Mouse (Mus musculus) right cerebral cortex, postnatal 25 days (tissue): ENCODE results near the gene AL607142.1.

Source experiments
- DNase-seq: peaks from one replicate; pipeline ENCODE4 v3.0.0; 2022

The AL607142.1 gene

GRCm38 (mm10) chr4:120058157-120058556 is 6.6 kb upstream of the AL607142.1 start:
- DNase-seq: no peak

GRCm38 (mm10) chr4:120058794-120059193 is 6.0 kb upstream of the AL607142.1 start:
- no peak for DNase-seq

GRCm38 (mm10) chr4:120061727-120062126 is 3.1 kb upstream of the AL607142.1 start:
- no peak for DNase-seq

GRCm38 (mm10) chr4:120062198-120062597 is 2.6 kb upstream of the AL607142.1 start:
- DNase-seq: no peak

DNA sequence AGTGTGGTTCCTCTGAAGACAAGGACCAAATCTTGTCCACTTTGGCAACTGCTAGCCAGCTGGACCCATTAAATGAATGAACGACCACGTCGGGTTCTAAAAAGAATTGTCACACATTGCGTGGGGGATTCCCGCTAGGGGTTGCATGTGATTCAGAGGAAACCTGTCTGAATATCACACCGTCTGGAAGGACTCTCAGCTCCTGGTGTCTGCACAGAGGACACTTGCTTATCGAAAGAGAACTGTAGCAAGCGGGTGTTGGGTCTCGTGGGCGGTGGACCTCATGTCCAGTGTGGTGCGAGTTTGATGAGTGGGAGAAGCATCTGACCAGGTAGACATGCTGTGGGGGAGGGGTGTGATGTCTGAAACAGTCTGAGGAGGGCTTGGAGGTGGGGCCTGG is 2.0 kb upstream of the AL607142.1 start:
- no peak for DNase-seq

DNA sequence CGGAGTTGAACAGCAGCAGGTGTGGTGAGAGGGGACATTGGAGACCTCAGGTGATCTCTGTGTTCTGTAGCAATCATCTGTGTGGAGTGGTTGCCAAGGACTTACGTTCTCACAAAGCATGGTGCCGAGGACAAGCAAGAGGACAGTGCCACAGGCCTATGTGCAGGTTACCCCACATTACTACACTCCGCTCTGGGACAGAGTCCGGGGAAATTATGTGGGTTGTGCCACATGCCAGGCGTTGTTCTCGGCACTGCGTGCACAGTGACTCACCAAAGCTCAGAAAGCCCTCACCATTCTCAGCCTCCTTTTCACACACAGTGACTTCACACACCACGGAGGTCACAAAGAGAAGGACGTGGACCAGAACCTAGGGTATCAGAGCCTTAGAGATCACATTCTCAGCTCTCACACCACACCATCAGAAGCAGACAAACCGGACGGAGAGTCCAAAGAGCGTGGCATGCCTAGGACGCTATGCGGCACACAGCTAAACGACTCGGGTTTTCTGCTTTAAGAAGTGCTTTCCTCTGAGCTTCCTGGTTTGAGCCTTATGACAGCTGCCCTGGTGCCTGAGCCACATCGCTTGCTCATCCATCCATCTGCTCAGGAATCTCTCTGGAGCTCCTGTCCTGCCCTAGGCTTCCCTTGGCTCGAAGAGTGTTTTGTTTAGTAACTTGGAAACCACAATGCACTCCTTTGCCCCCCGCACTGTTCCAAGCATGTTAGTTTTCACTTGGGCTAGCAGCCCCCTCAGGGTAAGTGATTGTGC is 1.3 kb upstream of the AL607142.1 start:
- DNase-seq: no peak

DNA sequence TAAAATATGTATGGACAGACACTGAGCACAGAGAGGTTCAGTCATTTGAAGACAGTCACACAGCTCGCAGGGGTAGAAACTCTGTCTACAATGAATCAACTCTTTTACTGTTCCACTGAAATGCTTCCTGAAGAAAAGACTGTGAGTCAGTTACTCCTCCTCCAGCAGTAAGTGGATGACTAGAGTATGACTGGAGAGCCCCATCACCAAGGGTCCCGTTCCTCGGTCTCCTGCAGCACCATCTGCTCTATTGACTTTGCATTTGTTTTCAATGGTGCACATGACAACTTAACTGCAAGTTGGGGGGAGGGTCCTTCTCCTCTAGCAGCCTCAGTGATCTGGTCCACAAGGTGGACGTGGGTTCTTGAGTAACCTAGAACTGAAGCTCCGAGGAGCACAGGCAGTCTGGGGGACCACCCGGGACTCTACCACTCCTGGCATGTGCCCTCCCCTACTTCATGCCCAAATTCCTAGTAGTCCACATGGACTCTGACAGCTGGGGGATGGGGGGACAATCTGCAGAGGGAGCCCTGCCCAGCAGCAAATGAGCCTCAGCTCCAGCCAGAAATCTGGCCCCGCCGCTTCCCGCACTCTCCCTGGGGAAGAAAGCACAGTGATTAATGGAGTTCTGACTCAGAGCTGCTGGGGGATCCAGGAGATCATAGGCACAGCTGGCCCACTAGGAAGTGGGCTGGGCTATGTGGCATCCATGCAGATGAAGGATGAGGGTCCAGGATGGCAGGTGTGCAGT is 2.2 kb downstream of the AL607142.1 start:
- no peak for DNase-seq

DNA sequence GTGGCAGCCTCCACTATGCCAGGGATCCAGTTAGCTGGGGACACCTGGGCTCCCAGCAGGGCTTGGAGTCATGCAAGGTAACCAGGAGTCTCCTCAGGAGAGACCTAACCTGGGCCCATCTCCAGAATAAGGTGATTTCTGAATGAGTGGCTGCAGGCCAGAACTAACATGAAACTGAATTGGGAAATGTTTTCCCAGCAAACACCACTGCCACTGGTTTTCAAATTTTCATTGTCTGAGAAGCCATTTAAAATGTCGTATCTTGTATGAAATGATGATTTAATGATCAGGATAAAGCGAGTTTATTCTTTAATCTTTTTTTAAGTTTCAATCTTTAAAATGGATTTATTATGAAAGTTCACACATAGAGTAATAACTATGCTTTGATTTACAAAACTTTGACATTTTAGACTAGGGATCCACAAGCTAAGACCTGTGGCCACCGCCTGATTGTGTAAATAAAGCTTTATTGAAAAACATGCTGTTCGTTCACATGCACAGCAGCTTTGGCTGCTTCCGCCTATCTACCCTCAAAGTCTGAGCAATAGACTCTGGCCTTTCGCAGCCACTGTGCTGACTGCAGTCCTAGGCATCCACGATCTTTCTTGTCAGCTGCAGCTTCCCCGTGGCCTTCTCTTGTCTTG is 2.9 kb downstream of the AL607142.1 start:
- DNase-seq: no peak

- DNase-seq: no peak
Observed at GRCm38 (mm10) chr4:120068883-120069581, 4.2 kb downstream of the AL607142.1 start.

GRCm38 (mm10) chr4:120069582-120069980 is 4.8 kb downstream of the AL607142.1 start:
- no peak for DNase-seq

DNA sequence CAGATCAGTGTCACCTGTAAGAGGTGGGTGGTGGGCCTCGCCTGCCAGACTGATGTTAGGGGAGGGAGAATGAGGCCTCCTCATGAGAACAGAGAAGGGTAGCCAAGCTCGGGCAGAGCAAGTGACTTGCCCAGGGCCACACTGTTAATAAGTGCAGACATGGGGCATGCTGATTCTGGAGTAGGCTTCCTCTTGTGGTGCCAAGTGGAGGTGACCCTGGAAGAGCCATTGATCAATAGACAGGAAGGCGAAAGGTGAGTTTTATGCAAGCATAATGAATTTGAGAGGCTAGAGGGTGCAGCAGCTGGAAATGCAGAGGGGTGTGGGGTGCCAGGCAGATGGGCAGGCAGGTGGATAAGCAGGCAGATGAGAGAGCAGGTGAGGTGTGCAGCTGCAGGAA is 6.6 kb downstream of the AL607142.1 start:
- DNase-seq: no peak

DNA sequence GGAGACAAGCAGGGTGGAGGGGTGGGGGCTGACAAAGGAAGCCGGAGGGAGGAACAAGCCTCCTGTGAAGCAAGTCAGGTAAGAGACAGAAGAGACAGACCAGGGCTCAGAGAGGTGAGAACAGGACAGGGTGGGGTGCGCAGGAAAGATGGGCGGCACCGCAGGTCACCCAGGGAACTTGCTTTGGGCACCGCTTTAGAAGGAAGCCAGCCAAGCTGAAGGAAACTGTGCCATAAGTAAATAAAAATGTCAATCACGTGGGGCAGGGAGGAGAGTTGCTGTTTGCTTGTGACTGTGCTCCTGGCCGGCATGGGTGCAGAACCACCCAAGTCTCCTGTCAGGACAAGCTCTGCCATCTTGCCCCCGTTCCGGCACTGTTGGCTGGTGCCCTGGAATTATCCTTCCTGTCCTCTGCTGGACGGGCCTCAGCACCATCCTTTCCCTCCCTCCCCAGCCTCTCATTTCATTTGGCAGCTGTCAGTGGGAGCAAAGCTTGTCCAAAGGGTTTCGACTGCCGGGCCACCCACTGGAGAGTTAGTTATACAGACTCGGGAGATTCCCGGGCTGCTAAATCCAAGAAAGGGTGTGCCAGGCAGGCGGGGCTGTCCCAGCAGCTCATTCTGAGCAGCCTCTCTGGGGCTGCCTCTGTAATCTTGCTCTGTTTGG is 7.2 kb downstream of the AL607142.1 start:
- DNase-seq: no peak

DNA sequence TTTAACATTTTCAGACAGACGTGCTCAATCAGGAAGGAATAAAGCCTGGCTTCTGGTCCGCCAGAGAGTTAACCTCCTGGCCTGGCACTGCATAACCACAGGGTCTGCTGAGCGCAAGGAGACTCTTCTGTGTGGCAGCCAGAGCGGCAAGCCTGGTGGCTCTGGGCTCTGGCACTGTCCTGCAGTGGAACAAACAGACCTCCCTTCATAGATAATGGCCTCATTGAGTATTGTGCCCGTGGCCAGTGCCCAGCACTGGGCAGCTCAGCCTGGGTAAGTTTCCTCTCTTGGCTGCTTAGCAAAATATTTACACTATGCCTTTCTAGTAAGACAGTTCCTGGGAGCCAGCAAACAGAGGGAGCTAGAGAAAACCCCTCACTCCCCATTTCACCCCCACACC is 9.3 kb downstream of the AL607142.1 start:
- DNase-seq: no peak

GRCm38 (mm10) chr4:120077322-120077721 is 12.5 kb downstream of the AL607142.1 start:
- no peak for DNase-seq

DNA sequence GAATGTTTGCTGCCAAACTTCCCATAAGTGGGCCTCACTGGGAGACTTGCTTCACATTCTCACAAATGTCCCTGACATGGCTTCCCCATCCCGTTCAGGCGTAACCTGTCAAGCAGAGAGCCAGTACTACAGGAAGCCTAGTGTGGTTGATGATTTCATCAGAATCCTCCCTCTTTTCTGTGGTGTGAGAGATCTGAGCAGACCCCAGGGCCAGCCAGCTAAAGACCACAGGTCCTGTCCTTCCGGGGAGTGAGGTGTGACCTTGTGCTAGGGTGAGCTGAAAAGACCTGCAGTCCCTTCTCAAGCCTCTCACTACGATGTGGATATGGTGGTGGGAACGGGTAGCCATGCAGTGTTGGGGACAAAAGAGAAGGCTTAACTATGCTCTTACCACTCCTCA is 17.7 kb downstream of the AL607142.1 start:
- DNase-seq: no peak

- DNase-seq: no peak
Observed at GRCm38 (mm10) chr4:120083700-120084099, 18.9 kb downstream of the AL607142.1 start.

DNA sequence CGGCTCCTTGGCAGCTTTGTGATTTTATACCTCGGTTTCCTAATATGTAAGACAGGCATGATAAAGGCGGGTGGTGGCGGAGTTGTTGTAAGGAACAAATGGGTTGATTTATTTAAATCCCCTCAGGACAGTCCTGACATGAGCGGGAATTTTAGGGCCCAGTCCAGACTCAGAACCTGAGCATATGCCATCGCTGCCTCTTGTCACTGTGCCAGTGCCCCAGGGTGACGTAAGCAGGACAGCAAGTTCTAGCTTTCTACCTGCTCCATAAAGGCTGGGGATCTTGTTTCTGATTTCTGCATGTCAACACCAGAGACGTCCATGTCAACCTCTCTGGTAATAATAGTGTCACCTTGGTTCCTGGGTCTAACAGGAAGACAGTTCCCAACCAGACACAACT is 24.7 kb downstream of the AL607142.1 start:
- DNase-seq: no peak

- no peak for DNase-seq
Observed at GRCm38 (mm10) chr4:120091997-120092783, 27.4 kb downstream of the AL607142.1 start.

GRCm38 (mm10) chr4:120096935-120097334 is 32.1 kb downstream of the AL607142.1 start:
- no peak for DNase-seq

- DNase-seq: no peak
Observed at GRCm38 (mm10) chr4:120101186-120101585, 36.4 kb downstream of the AL607142.1 start.

- peak; percentile 59 for DNase-seq
Observed at GRCm38 (mm10) chr4:120104599-120104998, 39.8 kb downstream of the AL607142.1 start.

- no peak for DNase-seq
Observed at GRCm38 (mm10) chr4:120106362-120106761, 41.6 kb downstream of the AL607142.1 start.
